Mouse (Mus musculus) neural tube, embryonic 14.5 days (tissue): ENCODE data around the gene Psg16. TPM values are rescaled to one million over a fixed set of nuclear protein-coding genes. Genes with fewer than 3 reads are reported as not detected.
A peak's percentile ranks its signal among the peaks of the same experiment; 100 is the strongest.
"Not testable (repeated sequence)": the region's sequence is repeated elsewhere in the genome, so short reads cannot be mapped to it uniquely, and the experiment has no call there.

Source experiments
- ATAC-seq: fragments of 200-750 bp; cut with Nextera tagmentation; 2 replicates; pipeline ENCODE4 v1.8.0; 2017; ENCODE audit warnings: low read depth, mild to moderate bottlenecking, moderate TSS enrichment, moderate library complexity
- H3K27ac ChIP-seq: fragments of 300-500 bp; sonication (generic); 2 replicates; pipeline ENCODE4 v1.5.1; 2014; ENCODE audit warnings: low read depth, mild to moderate bottlenecking, control low read depth, low read length, moderate library complexity, mixed read lengths
- H3K27me3 ChIP-seq: fragments of 300-500 bp; sonication (generic); 2 replicates; pipeline ENCODE4 v1.6.1; 2014; ENCODE audit warnings: low read length; ENCODE audit not compliant: control insufficient read depth, insufficient read depth
- H3K36me3 ChIP-seq: fragments of 300-500 bp; sonication (generic); 2 replicates; pipeline ENCODE4 v1.6.1; 2014; ENCODE audit warnings: low read length, mixed read lengths; ENCODE audit not compliant: control insufficient read depth, insufficient read depth
- H3K4me1 ChIP-seq: fragments of 300-500 bp; sonication (generic); 2 replicates; pipeline ENCODE4 v1.6.1; 2014; ENCODE audit warnings: low read length; ENCODE audit not compliant: control insufficient read depth, insufficient read depth
- H3K4me2 ChIP-seq: fragments of 300-500 bp; sonication (generic); 2 replicates; pipeline ENCODE4 v1.6.1; 2014; ENCODE audit warnings: mild to moderate bottlenecking, low read depth, low read length, control low read depth
- H3K4me3 ChIP-seq: fragments of 300-500 bp; sonication (generic); 2 replicates; pipeline ENCODE4 v1.5.1; 2014; ENCODE audit warnings: low read depth, low read length, control low read depth, mixed read lengths
- H3K9ac ChIP-seq: fragments of 300-500 bp; sonication (generic); replicated peaks from 2 replicates; pipeline ENCODE4 v1.6.1; 2014; ENCODE audit warnings: low read depth, mild to moderate bottlenecking, control low read depth, low read length, mixed read lengths
- H3K9me3 ChIP-seq: fragments of 300-500 bp; sonication (generic); 2 replicates; pipeline ENCODE4 v1.6.1; 2016; ENCODE audit warnings: low read length; ENCODE audit not compliant: control insufficient read depth
- WGBS: fragments of 180-500 bp; shearing (Covaris S2); extraction: QIAGEN DNeasy Blood & Tissue Kit; methylation state at CpG from one replicate; pipeline ENCODE4 v1.1.7; 2014; 5-methylcytosine and 5-hydroxymethylcytosine counted together
- polyA plus RNA-seq: library from polyadenylated mRNA; unstranded; fragments of >200 nt; fragmentation: Nextera tagmentation; extraction: Ambion mirVana; gene quantifications from 2 replicates; pipeline ENCODE4 v1.2.1, GENCODE M21; 2014

Gene Psg16
- polyA plus RNA-seq, 1 experiment from 2014 or later, result 4.0 TPM

- H3K4me1 ChIP-seq, result peaks cover 27% of the 10 kb centered on the region; the same call in 1 of the 2 replicates
- 32% methylated on average over 9 of the region's 9 CpGs for WGBS
Measured at GRCm38 (mm10) chr7:17060031-17060781, 13.6 kb upstream of the Psg16 start.

GRCm38 (mm10) chr7:17060782-17061605 is 12.8 kb upstream of the Psg16 start:
- whole genome bisulfite sequencing, result 77% methylated on average over 22 of the region's 22 CpGs

More at GRCm38 (mm10) chr7:17060031-17060781, 13.6 kb upstream of the Psg16 start:
- Histone ChIP-seq H3K4me2 (peak overlapping the region; percentile 23; the same call in 1 of the 2 replicates), H3K27ac (peak overlapping the region; percentile 34; the same call in 1 of the 2 replicates), H3K4me3 (no peak overlapping the region), H3K9ac (0 out of 2 replicates have a peak overlapping the region, but pooled peaks have one; percentile 7), H3K36me3 (no peaks in the 10 kb centered on the region), H3K27me3 (no peaks in the 10 kb centered on the region), H3K9me3 (no peaks in the 10 kb centered on the region)
- peak; percentile 15 for ATAC-seq

DNA sequence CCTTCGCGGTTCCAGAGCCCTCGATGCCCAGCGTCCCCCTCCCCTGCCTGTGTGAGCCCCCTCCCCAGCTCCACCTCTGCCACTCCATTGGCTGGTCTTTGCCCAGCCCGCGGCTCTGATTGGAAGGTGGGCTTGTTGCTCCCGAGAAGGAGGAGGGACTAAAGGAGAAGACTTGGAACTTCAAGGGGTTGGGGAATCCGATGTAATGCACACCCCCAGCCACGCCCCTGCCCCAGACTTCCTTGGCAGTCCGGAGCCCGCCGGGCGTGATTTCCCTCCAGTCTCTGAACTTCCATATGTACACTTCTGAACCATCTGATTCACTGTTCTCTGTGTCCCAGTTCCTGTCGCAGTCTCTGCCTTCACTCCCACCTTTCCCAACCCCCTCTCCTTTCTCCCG is 11.5 kb upstream of the Psg16 start, which contains the start of gene Hif3a:
Gene Hif3a (minus strand): TSS at position 39 of the 400 bp plus-strand sequence.
- H3K4me2 ChIP-seq, result peak within 1 kb of the TSS; percentile 58
- ATAC-seq, result peak; percentile 87
- H3K4me3 ChIP-seq, result peak within 1 kb of the TSS; percentile 34
- H3K27ac ChIP-seq, result no peak within 1 kb of the TSS
- no peaks in the 10 kb centered on the region for H3K27me3 ChIP-seq
- H3K36me3 ChIP-seq, result no peaks in the 10 kb centered on the region
- 2% methylated on average over 15 of the region's 15 CpGs for WGBS
- no peaks in the 10 kb centered on the region for H3K9me3 ChIP-seq
- peaks cover 18% of the 10 kb centered on the region; the same call in 1 of the 2 replicates for H3K4me1 ChIP-seq
- peak within 1 kb of the TSS; percentile 42; the same call in 1 of the 2 replicates for H3K9ac ChIP-seq

More at GRCm38 (mm10) chr7:17060782-17061605, 12.8 kb upstream of the Psg16 start:
- ATAC-seq, result no peak
- Histone ChIP-seq H3K4me2 (peak overlapping the region; percentile 23; the same call in 1 of the 2 replicates), H3K27me3 (no peaks in the 10 kb centered on the region), H3K27ac (no peak overlapping the region), H3K4me3 (no peak overlapping the region), H3K9ac (0 out of 2 replicates have a peak overlapping the region, but pooled peaks have one; percentile 7), H3K9me3 (no peaks in the 10 kb centered on the region), H3K4me1 (peaks cover 26% of the 10 kb centered on the region; the same call in 1 of the 2 replicates), H3K36me3 (no peaks in the 10 kb centered on the region)

DNA sequence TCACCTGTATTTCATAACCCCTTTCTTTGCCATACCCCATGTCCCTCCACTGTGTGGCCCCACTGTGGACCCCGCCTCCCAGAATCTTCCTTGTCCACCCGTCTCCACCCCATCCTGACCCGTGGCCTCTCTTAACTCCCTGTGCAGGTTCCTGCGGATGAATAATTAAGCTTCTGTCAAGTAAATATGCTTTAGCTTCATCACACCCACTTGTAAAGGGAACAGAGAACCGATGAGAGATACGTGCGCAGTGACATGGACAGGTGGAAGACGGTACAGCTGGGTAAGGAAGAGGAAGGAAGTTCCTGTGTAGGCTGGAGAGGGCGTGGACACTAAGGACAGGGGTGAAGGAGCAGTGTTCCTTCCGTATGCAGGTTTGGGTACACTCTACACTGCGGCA is 11.0 kb upstream of the Psg16 start:
- H3K27ac ChIP-seq, result no peak overlapping the region
- 19% methylated on average over 11 of the region's 11 CpGs for WGBS
- peak; percentile 21 for ATAC-seq
- H3K9ac ChIP-seq, result no peak overlapping the region
- peak overlapping the region; percentile 58 for H3K4me2 ChIP-seq
- no peaks in the 10 kb centered on the region for H3K36me3 ChIP-seq
- H3K4me3 ChIP-seq, result peak overlapping the region; percentile 34
- peaks cover 18% of the 10 kb centered on the region; the same call in 1 of the 2 replicates for H3K4me1 ChIP-seq
- no peaks in the 10 kb centered on the region for H3K9me3 ChIP-seq
- H3K27me3 ChIP-seq, result no peaks in the 10 kb centered on the region

- ATAC-seq, result no peak
- H3K27ac ChIP-seq, result no peak overlapping the region
- no peak overlapping the region for H3K4me2 ChIP-seq
- no peak overlapping the region for H3K4me3 ChIP-seq
- H3K36me3 ChIP-seq, result no peaks in the 10 kb centered on the region
- H3K9me3 ChIP-seq, result no peaks in the 10 kb centered on the region
- no peak overlapping the region for H3K9ac ChIP-seq
- WGBS, result 78% methylated on average over 8 of the region's 9 CpGs
- H3K27me3 ChIP-seq, result no peaks in the 10 kb centered on the region
- H3K4me1 ChIP-seq, result 0 out of 2 replicates have a peak, but pooled peaks cover 3% of the 10 kb centered on the region
Measured at GRCm38 (mm10) chr7:17065620-17066019, 8.2 kb upstream of the Psg16 start.

DNA sequence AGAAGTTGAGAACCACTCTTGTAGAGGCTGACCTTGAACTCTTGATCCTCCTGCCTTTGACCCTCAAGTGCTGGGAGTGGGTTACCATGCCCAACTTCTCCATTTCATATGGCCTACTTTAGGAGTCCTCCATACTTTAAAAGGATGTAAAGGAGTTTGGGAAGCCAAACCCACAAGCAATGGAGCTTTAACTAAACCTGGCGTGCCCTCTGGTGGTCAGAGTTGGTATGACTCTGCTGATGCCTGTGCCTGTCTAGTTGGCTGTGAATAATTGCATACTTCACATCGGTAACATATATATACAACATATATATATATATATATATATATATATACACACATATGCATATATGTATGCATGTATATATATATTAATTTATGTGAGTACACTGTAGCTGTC is 7.4 kb upstream of the Psg16 start:
- Histone ChIP-seq H3K9me3 (no peaks in the 10 kb centered on the region), H3K4me3 (no peak overlapping the region), H3K4me1 (0 out of 2 replicates have a peak, but pooled peaks cover 3% of the 10 kb centered on the region), H3K9ac (no peak overlapping the region), H3K4me2 (no peak overlapping the region), H3K36me3 (no peaks in the 10 kb centered on the region), H3K27ac (no peak overlapping the region), H3K27me3 (no peaks in the 10 kb centered on the region)
- ATAC-seq, result no peak
- 18% methylated on average over 2 of the region's 2 CpGs for WGBS

GRCm38 (mm10) chr7:17067000-17067399 is 6.8 kb upstream of the Psg16 start:
- Histone ChIP-seq H3K27me3 (no peaks in the 10 kb centered on the region), H3K9ac (no peak overlapping the region), H3K4me2 (no peak overlapping the region), H3K36me3 (no peaks in the 10 kb centered on the region), H3K27ac (no peak overlapping the region), H3K4me3 (no peak overlapping the region), H3K9me3 (no peaks in the 10 kb centered on the region), H3K4me1 (0 out of 2 replicates have a peak, but pooled peaks cover 3% of the 10 kb centered on the region)
- ATAC-seq, result no peak

DNA sequence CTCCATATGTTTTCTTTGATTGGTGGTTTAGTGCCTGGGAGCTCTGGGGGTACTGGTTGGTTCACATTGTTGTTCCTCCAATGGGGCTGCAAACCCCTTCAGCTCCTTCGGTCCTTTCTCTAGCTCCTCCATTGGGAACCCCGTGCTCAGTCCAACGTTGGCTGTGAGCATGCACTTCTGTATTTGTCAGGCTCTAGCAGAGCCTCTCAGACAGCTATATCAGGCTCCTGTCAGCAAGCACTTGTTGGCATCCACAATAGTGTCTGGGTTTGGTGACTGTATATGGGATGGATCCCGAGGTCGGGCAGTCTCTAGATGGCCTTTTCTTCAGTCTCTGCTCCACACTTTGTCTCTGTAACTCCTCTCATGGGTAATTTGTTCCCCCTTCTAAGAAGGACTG is 6.2 kb upstream of the Psg16 start:
- not testable (repeated sequence) for H3K4me1 ChIP-seq, H3K9me3 ChIP-seq, ATAC-seq, H3K36me3 ChIP-seq, H3K4me2 ChIP-seq, H3K27me3 ChIP-seq, H3K27ac ChIP-seq, H3K4me3 ChIP-seq, H3K9ac ChIP-seq
- WGBS, result 63% methylated on average over 5 of the region's 5 CpGs
